Mouse (Mus musculus) embryonic facial prominence, embryonic 11.5 days (tissue): ENCODE data around the gene Eif5a2. TPM values are rescaled to one million over a fixed set of nuclear protein-coding genes. Genes with fewer than 3 reads are reported as not detected.

Experiments used
- ATAC-seq: fragments of 200-750 bp; cut with Nextera tagmentation; replicated peaks from 2 replicates; pipeline ENCODE4 v1.8.0; 2017; ENCODE audit warnings: low read depth; ENCODE audit not compliant: insufficient number of reproducible peaks, low FRiP score, low TSS enrichment
- DNase-seq: peaks from one replicate; pipeline ENCODE4 v3.0.0-alpha.2; 2015; ENCODE audit warnings: low spot score
- H3K27ac ChIP-seq: fragments of 300-500 bp; sonication (generic); replicated peaks from 2 replicates; pipeline ENCODE4 v1.5.1; 2014; ENCODE audit warnings: mild to moderate bottlenecking, low read depth, low read length, control low read depth
- H3K27me3 ChIP-seq: fragments of 300-500 bp; sonication (generic); 2 replicates; pipeline ENCODE4 v1.6.1; 2014; ENCODE audit warnings: mild to moderate bottlenecking, low read length, moderate library complexity, mixed read lengths; ENCODE audit not compliant: control insufficient read depth, insufficient read depth
- H3K36me3 ChIP-seq: fragments of 300-500 bp; sonication (generic); replicated peaks from 2 replicates; pipeline ENCODE4 v1.6.1; 2014; ENCODE audit warnings: low read depth, mild to moderate bottlenecking, low read length, moderate library complexity, mixed read lengths; ENCODE audit not compliant: control insufficient read depth, insufficient read depth
- H3K4me1 ChIP-seq: fragments of 300-500 bp; sonication (generic); 2 replicates; pipeline ENCODE4 v1.6.1; 2014; ENCODE audit warnings: low read length, mixed read lengths; ENCODE audit not compliant: control insufficient read depth, insufficient read depth
- H3K4me2 ChIP-seq: fragments of 300-500 bp; sonication (generic); 2 replicates; pipeline ENCODE4 v1.6.1; 2014; ENCODE audit warnings: low read depth, mild to moderate bottlenecking, control low read depth, low read length, moderate library complexity
- H3K4me3 ChIP-seq: fragments of 300-500 bp; sonication (generic); 2 replicates; pipeline ENCODE4 v1.5.1; 2014; ENCODE audit warnings: low read depth, low read length, control low read depth
- H3K9ac ChIP-seq: fragments of 300-500 bp; sonication (generic); replicated peaks from 2 replicates; pipeline ENCODE4 v1.6.1; 2014; ENCODE audit warnings: mild to moderate bottlenecking, control low read depth, low read length
- H3K9me3 ChIP-seq: fragments of 300-500 bp; sonication (generic); replicated peaks from 2 replicates; pipeline ENCODE4 v1.6.1; 2016; ENCODE audit warnings: mild to moderate bottlenecking, low read length, inconsistent platforms, mixed read lengths; ENCODE audit not compliant: control insufficient read depth
- WGBS: fragments of 180-500 bp; shearing (Covaris S2); extraction: QIAGEN DNeasy Blood & Tissue Kit; methylation state at CpG from one replicate; pipeline ENCODE4 v1.1.7; 2014; 5-methylcytosine and 5-hydroxymethylcytosine counted together
- polyA plus RNA-seq: library from polyadenylated mRNA; unstranded; fragments of >200 nt; fragmentation: Nextera tagmentation; extraction: Ambion mirVana; gene quantifications from 2 replicates; pipeline ENCODE4 v1.2.1, GENCODE M21; 2014

Eif5a2 gene
- polyA plus RNA-seq, 1 experiment from 2014 or later: 19.8 TPM

- Histone ChIP-seq H3K4me1 (no peaks in the 10 kb centered on the region), H3K27ac (no peak overlapping the region), H3K36me3 (no peaks in the 10 kb centered on the region), H3K27me3 (no peaks in the 10 kb centered on the region), H3K9ac (no peak overlapping the region), H3K4me3 (peak overlapping the region; percentile 72; the same call in 1 of the 2 replicates), H3K9me3 (no peaks in the 10 kb centered on the region), H3K4me2 (peak overlapping the region; percentile 97)
- ATAC-seq (peak; percentile 21; the same call in 1 of the 2 replicates), DNase-seq (no peak)
- 71% methylated on average over 9 of the region's 9 CpGs for WGBS
These were observed 565 bp upstream of the Eif5a2 start for GRCm38 (mm10) chr3:28780511-28780910.

- WGBS: under 1% methylated on average over 39 of the region's 41 CpGs
These were observed 346 bp downstream of the Eif5a2 start for GRCm38 (mm10) chr3:28781422-28781821.

GRCm38 (mm10) chr3:28781848-28782247 is 772 bp downstream of the Eif5a2 start:
- no peak overlapping the region for H3K27ac ChIP-seq
- peak overlapping the region; percentile 97 for H3K4me2 ChIP-seq
- 17% methylated on average over 14 of the region's 14 CpGs for WGBS
- peak overlapping the region; percentile 80 for H3K9ac ChIP-seq
- H3K27me3 ChIP-seq: no peaks in the 10 kb centered on the region
- peak overlapping the region; percentile 72 for H3K4me3 ChIP-seq
- no peaks in the 10 kb centered on the region for H3K9me3 ChIP-seq
- no peaks in the 10 kb centered on the region for H3K36me3 ChIP-seq
- ATAC-seq (no peak), DNase-seq (peak; percentile 12)
- no peaks in the 10 kb centered on the region for H3K4me1 ChIP-seq

More at GRCm38 (mm10) chr3:28781422-28781821, 346 bp downstream of the Eif5a2 start:
- no peaks in the 10 kb centered on the region for H3K27me3 ChIP-seq
- ATAC-seq (peak; percentile 45), DNase-seq (no peak)
- H3K27ac ChIP-seq: no peak overlapping the region
- H3K4me2 ChIP-seq: peak overlapping the region; percentile 97
- H3K36me3 ChIP-seq: no peaks in the 10 kb centered on the region
- peak overlapping the region; percentile 72 for H3K4me3 ChIP-seq
- peak overlapping the region; percentile 80 for H3K9ac ChIP-seq
- no peaks in the 10 kb centered on the region for H3K4me1 ChIP-seq
- no peaks in the 10 kb centered on the region for H3K9me3 ChIP-seq

GRCm38 (mm10) chr3:28784176-28784575 is 3.1 kb downstream of the Eif5a2 start:
- Histone ChIP-seq H3K27me3 (no peaks in the 10 kb centered on the region), H3K4me3 (no peak overlapping the region), H3K9me3 (no peaks in the 10 kb centered on the region), H3K36me3 (no peaks in the 10 kb centered on the region), H3K4me1 (no peaks in the 10 kb centered on the region), H3K27ac (no peak overlapping the region), H3K9ac (no peak overlapping the region), H3K4me2 (no peak overlapping the region)
- no peak for ATAC-seq
- whole genome bisulfite sequencing: 95% methylated on average over 2 of the region's 2 CpGs
- no peak for DNase-seq

GRCm38 (mm10) chr3:28794835-28795234 is 13.8 kb downstream of the Eif5a2 start:
- no peak overlapping the region for H3K4me2 ChIP-seq
- ATAC-seq (no peak), DNase-seq (no peak)
- H3K27ac ChIP-seq: no peak overlapping the region
- no peaks in the 10 kb centered on the region for H3K9me3 ChIP-seq
- H3K27me3 ChIP-seq: no peaks in the 10 kb centered on the region
- 90% methylated on average over 7 of the region's 7 CpGs for WGBS
- H3K36me3 ChIP-seq: no peaks in the 10 kb centered on the region
- no peaks in the 10 kb centered on the region for H3K4me1 ChIP-seq
- no peak overlapping the region for H3K4me3 ChIP-seq
- no peak overlapping the region for H3K9ac ChIP-seq

GRCm38 (mm10) chr3:28805301-28806097 is 24.4 kb downstream of the Eif5a2 start, which contains the start of gene Rpl22l1:
Gene Rpl22l1, plus strand, starts transcription at chr3:28805436.
- Histone ChIP-seq H3K9ac (peak within 1 kb of the TSS; percentile 89), H3K4me1 (no peaks in the 10 kb centered on the region), H3K9me3 (no peaks in the 10 kb centered on the region), H3K27me3 (no peaks in the 10 kb centered on the region), H3K4me2 (peak within 1 kb of the TSS; percentile 66), H3K27ac (peak within 1 kb of the TSS; percentile 60), H3K36me3 (no peaks in the 10 kb centered on the region), H3K4me3 (peak within 1 kb of the TSS; percentile 85)
- ATAC-seq: peak; percentile 99
- under 1% methylated on average over 72 of the region's 72 CpGs for WGBS
- DNase-seq: peak; percentile 99

GRCm38 (mm10) chr3:28808039-28808643 is 27.1 kb downstream of the Eif5a2 start:
- H3K9ac ChIP-seq: no peak overlapping the region
- ATAC-seq (no peak), DNase-seq (no peak)
- H3K27ac ChIP-seq: no peak overlapping the region
- H3K4me2 ChIP-seq: no peak overlapping the region
- H3K4me3 ChIP-seq: no peak overlapping the region
- H3K36me3 ChIP-seq: no peaks in the 10 kb centered on the region
- no peaks in the 10 kb centered on the region for H3K27me3 ChIP-seq
- H3K4me1 ChIP-seq: no peaks in the 10 kb centered on the region
- no peaks in the 10 kb centered on the region for H3K9me3 ChIP-seq
- WGBS: 87% methylated on average over 4 of the region's 4 CpGs

- 71% methylated on average over 4 of the region's 4 CpGs for WGBS
- H3K27me3 ChIP-seq: no peaks in the 10 kb centered on the region
- no peaks in the 10 kb centered on the region for H3K9me3 ChIP-seq
- H3K36me3 ChIP-seq: no peaks in the 10 kb centered on the region
- no peak overlapping the region for H3K4me2 ChIP-seq
- ATAC-seq: no peak
- DNase-seq: no peak
- no peak overlapping the region for H3K9ac ChIP-seq
- no peak overlapping the region for H3K4me3 ChIP-seq
- no peaks in the 10 kb centered on the region for H3K4me1 ChIP-seq
- H3K27ac ChIP-seq: no peak overlapping the region
These were observed 30.4 kb downstream of the Eif5a2 start for GRCm38 (mm10) chr3:28811441-28811840.
